Mouse (Mus musculus): ENCODE results near the gene Ash1l. TPM values are rescaled to one million over a fixed set of nuclear protein-coding genes. Genes with fewer than 3 reads are reported as not detected.

Gene Ash1l
- polyA plus RNA-seq, 1 experiment = 18.8 TPM

DNA sequence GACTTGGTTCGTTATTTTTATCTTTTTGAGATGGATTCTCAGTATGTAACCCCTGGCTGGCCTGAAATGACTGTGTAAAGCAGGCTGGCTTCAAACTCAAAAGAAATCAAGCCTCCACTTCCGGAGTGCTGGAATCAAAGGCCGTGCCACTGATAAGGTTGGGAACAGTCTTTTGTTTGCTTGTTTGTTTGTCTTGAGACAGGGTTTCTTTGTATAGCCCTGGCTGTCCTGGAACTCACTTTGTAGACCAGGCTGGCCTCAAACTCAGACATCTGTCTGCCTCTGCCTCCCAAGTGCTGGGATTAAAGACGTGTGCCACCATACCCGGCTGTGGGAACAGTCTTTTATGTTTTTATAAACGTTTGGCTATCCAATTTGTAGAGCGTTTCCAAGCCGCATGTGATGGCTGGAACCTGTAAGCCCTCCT, 36.0 kb upstream of the Ash1l start:
- WGBS = 25% methylated on average over 8 of the region's 8 CpGs
- no peak for TF ChIP-seq CTCF (IDR thresholded peaks at IDR 0.05; ENCODE audit: control insufficient read depth, insufficient read depth, low read length)
- TF ChIP-seq POLR2A (IDR thresholded peaks at IDR 0.05; ENCODE audit: borderline replicate concordance, control insufficient read depth, low read depth, low read length) = no peak
- Histone ChIP-seq H3K4me3 (replicated peaks; ENCODE audit: control insufficient read depth, low read depth, low read length) (peak overlapping the region; percentile 84), H3K27ac (ENCODE audit: control insufficient read depth, insufficient read depth, low read depth, low read length, poor library complexity) (peak overlapping the region; percentile 70; the same call in 1 of the 2 replicates), H3K4me1 (ENCODE audit: control insufficient read depth, insufficient read depth, low read length) (peaks cover 2% of the 10 kb centered on the region; the same call in 1 of the 2 replicates)

DNA sequence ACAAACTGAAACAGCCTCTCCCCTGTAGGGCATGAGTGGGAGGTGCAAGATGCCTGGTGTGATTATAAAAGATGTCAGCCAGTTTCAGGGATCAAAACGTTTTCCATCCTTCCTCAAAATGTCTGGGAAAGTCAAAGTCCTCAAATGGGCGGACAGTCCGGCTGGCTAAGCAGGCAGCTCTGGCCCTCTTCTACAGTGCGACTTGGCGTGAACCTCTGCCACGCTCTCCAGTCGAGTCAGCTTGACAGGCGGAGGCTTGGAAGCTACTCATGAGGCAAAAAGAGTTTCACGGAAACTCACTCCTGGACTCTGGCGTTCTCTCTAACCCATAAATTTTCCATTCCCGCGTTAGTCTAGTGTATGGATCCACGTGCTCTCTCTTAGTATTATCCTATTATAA, 31.4 kb upstream of the Ash1l start:
- 86% methylated on average over 13 of the region's 13 CpGs for WGBS
- TF ChIP-seq POLR2A (IDR thresholded peaks at IDR 0.05; ENCODE audit: borderline replicate concordance, control insufficient read depth, low read depth, low read length) (no peak), CTCF (IDR thresholded peaks at IDR 0.05; ENCODE audit: control insufficient read depth, insufficient read depth, low read length) (no peak)
- no peak overlapping the region for H3K27ac ChIP-seq (ENCODE audit: control insufficient read depth, insufficient read depth, low read depth, low read length, poor library complexity)
- H3K4me1 ChIP-seq (ENCODE audit: control insufficient read depth, insufficient read depth, low read length) = no peaks in the 10 kb centered on the region; the same call in 1 of the 2 replicates
- H3K4me3 ChIP-seq (replicated peaks; ENCODE audit: control insufficient read depth, low read depth, low read length) = no peak overlapping the region

DNA sequence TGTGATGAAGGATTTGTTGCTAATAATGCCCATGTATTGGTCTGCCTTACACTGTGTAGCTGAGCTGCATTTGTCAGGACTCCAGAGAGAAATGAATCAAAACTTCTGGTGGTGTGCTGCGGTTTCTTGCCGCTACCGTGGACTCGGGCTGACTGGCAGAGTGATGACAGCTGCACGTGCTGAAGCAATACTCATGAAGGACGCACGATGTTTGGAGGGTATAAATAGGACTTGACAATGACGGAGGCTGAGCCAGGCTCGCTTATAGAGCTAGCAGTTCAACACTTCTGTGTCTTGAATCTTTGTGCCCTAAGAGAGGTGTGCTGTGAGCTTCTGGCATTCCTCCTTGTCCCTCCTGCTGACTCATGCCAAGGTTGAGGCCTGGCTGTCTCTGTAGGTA, 29.0 kb upstream of the Ash1l start:
- Histone ChIP-seq H3K27ac (ENCODE audit: control insufficient read depth, insufficient read depth, low read depth, low read length, poor library complexity) (no peak overlapping the region), H3K4me1 (ENCODE audit: control insufficient read depth, insufficient read depth, low read length) (no peaks in the 10 kb centered on the region), H3K4me3 (replicated peaks; ENCODE audit: control insufficient read depth, low read depth, low read length) (no peak overlapping the region)
- 96% methylated on average over 9 of the region's 9 CpGs for WGBS
- TF ChIP-seq POLR2A (IDR thresholded peaks at IDR 0.05; ENCODE audit: borderline replicate concordance, control insufficient read depth, low read depth, low read length) (no peak), CTCF (IDR thresholded peaks at IDR 0.05; ENCODE audit: control insufficient read depth, insufficient read depth, low read length) (no peak)

DNA sequence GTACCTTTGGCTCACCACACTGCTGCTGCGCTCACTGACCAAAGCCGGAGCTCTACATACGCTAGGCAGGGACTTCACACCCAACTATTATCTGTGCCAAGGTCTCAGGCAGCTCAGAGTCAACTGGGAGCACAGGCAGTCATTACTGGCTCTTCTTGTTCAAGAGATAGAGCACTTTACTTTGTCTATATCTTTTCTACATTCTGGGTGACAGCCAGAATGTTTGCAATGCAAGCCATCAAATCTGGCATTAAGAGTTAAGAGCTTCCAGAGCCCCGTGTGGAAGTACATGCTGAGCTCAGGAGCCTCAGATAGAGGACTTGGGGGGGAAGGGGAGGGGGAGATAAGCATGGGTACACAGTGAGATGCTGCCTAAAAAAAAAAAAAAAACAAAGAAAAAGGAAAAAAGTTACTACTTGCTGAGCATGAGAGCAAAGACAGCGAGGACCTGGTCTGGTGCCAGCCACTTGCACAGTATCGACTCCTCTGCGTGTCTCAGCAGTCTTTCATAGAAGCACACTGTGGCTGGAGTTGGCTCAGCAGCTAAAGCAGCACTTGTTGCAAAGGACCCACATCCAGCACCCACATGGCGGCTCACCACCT, 26.3 kb upstream of the Ash1l start:
- 59% methylated on average over 8 of the region's 8 CpGs for WGBS
- Histone ChIP-seq H3K4me3 (replicated peaks; ENCODE audit: control insufficient read depth, low read depth, low read length) (no peak overlapping the region), H3K27ac (ENCODE audit: control insufficient read depth, insufficient read depth, low read depth, low read length, poor library complexity) (no peak overlapping the region), H3K4me1 (ENCODE audit: control insufficient read depth, insufficient read depth, low read length) (no peaks in the 10 kb centered on the region)
- TF ChIP-seq POLR2A (IDR thresholded peaks at IDR 0.05; ENCODE audit: borderline replicate concordance, control insufficient read depth, low read depth, low read length) = no peak
- TF ChIP-seq CTCF (IDR thresholded peaks at IDR 0.05; ENCODE audit: control insufficient read depth, insufficient read depth, low read length) = no peak

DNA sequence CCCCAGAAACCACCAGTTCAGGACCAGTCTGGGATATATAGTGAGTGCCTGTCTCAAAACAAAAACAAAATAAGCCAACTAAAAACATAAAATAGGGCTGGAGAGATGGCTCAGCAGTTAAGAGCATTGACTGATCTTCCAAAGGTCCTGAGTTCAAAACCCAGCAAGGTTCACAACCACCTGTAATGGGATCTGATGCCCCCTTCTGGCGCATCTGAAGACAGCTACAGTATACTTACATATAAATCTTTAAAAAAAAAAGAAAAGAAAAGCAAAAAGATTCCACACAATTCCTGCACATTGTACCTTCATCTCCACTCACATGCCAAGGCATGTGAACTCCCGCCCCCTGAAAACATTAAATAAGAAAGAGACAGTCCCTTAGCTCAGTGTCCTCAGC, 24.8 kb upstream of the Ash1l start:
- TF ChIP-seq POLR2A (IDR thresholded peaks at IDR 0.05; ENCODE audit: borderline replicate concordance, control insufficient read depth, low read depth, low read length) (no peak), CTCF (IDR thresholded peaks at IDR 0.05; ENCODE audit: control insufficient read depth, insufficient read depth, low read length) (no peak)
- WGBS = 86% methylated on average over 2 of the region's 2 CpGs

DNA sequence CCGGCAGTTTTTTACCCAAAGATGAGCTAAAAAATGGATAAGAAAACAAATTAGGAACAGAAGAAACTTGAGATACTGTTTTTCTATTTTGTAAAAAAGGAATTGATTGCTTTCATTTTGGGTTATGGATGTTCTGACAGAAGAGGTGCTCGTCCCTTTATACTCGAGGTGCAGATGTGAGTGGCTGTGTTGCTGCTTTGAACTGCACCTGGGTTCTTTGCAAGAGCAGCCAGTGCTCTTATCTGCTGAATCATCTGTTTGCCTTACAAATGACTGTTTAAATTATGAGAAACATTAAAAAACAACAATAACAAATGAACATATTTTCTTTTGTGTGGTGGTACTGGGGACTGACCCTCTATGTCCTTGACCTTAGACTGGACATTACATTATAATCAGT, 20.9 kb upstream of the Ash1l start:
- no peak for TF ChIP-seq CTCF (IDR thresholded peaks at IDR 0.05; ENCODE audit: control insufficient read depth, insufficient read depth, low read length)
- no peak for TF ChIP-seq POLR2A (IDR thresholded peaks at IDR 0.05; ENCODE audit: borderline replicate concordance, control insufficient read depth, low read depth, low read length)
- Histone ChIP-seq H3K4me3 (replicated peaks; ENCODE audit: control insufficient read depth, low read depth, low read length) (no peak overlapping the region), H3K27ac (ENCODE audit: control insufficient read depth, insufficient read depth, low read depth, low read length, poor library complexity) (no peak overlapping the region), H3K4me1 (ENCODE audit: control insufficient read depth, insufficient read depth, low read length) (no peaks in the 10 kb centered on the region)
- 76% methylated on average over 3 of the region's 3 CpGs for WGBS

More for the DNA sequence above, 24.8 kb upstream of the Ash1l start:
- Histone ChIP-seq H3K4me3 (replicated peaks; ENCODE audit: control insufficient read depth, low read depth, low read length) (no peak overlapping the region), H3K27ac (ENCODE audit: control insufficient read depth, insufficient read depth, low read depth, low read length, poor library complexity) (no peak overlapping the region), H3K4me1 (ENCODE audit: control insufficient read depth, insufficient read depth, low read length) (no peaks in the 10 kb centered on the region)

DNA sequence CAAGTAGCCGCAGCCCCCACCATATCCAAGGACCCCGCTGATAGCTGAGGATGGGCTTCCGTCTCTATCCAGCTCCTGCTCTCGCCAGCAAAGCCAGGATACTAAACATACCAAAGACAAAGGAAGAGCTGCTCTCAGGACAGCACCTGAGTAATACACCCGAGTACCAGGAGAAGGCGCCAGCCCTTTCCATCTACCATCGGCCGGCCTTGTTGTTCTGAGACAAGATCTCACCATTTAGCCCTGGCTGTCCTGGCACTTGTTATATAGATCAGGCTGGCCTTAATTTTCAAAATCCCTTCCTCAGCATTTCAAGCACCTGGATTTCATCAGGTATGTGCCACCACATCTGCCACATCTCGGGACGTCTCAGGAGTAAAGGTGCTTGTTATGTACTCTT, 11.4 kb upstream of the Ash1l start:
- 89% methylated on average over 10 of the region's 10 CpGs for WGBS
- Histone ChIP-seq H3K4me1 (ENCODE audit: control insufficient read depth, insufficient read depth, low read length) (no peaks in the 10 kb centered on the region), H3K27ac (ENCODE audit: control insufficient read depth, insufficient read depth, low read depth, low read length, poor library complexity) (no peak overlapping the region), H3K4me3 (replicated peaks; ENCODE audit: control insufficient read depth, low read depth, low read length) (no peak overlapping the region)
- TF ChIP-seq CTCF (IDR thresholded peaks at IDR 0.05; ENCODE audit: control insufficient read depth, insufficient read depth, low read length) = no peak
- no peak for TF ChIP-seq POLR2A (IDR thresholded peaks at IDR 0.05; ENCODE audit: borderline replicate concordance, control insufficient read depth, low read depth, low read length)

DNA sequence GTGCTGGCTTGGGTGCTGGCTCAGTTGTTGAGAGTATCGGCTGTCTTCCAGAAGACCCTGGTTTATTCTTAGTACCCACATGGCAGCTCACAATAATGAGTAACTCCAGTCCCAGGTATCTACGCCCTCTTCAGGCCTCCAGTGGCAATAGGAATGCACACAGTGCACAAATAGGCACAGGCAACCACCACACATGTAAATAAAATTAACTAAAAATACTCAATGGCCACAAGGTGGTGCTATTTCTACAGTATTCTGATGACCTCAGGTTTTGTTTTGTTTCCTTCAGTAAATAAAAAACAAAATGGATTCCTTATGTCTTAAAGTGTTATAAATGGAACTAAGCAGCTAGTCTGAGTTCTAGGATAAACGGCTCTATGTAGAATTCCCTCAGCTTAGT, 10.7 kb upstream of the Ash1l start:
- Histone ChIP-seq H3K4me3 (replicated peaks; ENCODE audit: control insufficient read depth, low read depth, low read length) (no peak overlapping the region), H3K27ac (ENCODE audit: control insufficient read depth, insufficient read depth, low read depth, low read length, poor library complexity) (no peak overlapping the region), H3K4me1 (ENCODE audit: control insufficient read depth, insufficient read depth, low read length) (no peaks in the 10 kb centered on the region)
- TF ChIP-seq CTCF (IDR thresholded peaks at IDR 0.05; ENCODE audit: control insufficient read depth, insufficient read depth, low read length) (no peak), POLR2A (IDR thresholded peaks at IDR 0.05; ENCODE audit: borderline replicate concordance, control insufficient read depth, low read depth, low read length) (no peak)
- 65% methylated on average over 3 of the region's 3 CpGs for WGBS
